Mouse (Mus musculus): ENCODE data around the gene Prl7a1.

Gene Prl7a1

DNA sequence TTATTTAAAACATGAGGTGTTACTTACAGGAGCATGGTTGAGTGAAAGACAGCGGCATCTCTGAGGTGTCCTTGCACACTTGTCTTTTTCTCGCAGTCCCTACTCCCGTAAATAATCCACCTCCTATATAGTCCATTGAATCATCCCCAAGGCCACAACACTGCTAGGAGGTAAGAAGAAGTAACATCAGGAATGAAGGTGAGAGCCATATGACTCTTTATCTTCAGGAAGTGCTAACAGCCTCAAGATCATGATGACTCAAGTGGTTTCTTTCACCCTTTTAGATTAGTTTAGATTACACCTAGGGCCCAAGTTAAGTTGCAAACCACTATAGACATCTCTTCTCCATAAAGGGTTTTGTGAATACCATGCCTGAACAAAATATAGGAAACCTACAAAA lies at the start of gene Prl7a1:
TSS of gene Prl7a1 (minus strand) at position 101 of the 400 bp plus-strand sequence.
- ATAC-seq (ENCODE audit: low TSS enrichment) = no peak

DNA sequence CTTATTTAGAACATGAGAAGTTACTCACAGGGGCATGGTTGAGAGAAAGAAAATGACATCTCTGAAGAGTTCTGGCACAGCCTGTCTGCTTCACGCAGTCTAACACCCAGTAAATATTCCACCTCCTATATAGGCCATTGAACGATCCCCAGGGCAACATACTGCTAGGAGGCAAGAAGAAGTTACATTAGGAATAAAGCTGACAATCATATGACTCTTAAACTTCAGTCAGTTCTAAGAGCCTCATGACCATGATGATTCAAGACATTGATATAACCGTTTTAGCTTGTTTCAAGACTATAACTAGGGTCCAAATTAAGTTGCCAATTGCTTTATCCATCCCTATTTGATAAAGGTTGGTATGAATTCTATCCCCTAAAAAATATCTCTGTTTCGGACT lies 25.6 kb upstream of the Prl7a1 start, which contains the start of gene Prl7a2:
TSS of gene Prl7a2 (minus strand) at position 101 of the 400 bp plus-strand sequence.
- no peak for ATAC-seq (ENCODE audit: low TSS enrichment)

DNA sequence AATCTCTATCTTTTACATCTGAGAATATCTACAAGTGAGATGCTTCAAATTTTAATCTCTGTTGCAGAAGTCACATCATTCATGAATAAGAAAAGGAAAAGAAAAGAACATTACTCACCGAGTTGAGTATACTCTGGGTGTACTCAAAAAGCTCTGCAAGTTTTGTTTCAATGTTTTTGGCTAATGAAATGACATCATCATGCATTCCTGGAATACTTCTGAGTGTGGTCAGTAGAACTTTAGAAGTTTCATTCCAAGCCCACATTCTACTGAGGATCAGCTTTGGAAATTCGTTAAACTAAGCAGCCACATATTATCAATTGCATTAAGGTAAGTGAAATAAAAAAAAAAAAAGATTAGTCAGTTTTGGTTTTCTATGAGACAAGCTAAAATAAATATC lies 18.5 kb upstream of the Prl7a1 start:
- no peak for ATAC-seq (ENCODE audit: low TSS enrichment)

DNA sequence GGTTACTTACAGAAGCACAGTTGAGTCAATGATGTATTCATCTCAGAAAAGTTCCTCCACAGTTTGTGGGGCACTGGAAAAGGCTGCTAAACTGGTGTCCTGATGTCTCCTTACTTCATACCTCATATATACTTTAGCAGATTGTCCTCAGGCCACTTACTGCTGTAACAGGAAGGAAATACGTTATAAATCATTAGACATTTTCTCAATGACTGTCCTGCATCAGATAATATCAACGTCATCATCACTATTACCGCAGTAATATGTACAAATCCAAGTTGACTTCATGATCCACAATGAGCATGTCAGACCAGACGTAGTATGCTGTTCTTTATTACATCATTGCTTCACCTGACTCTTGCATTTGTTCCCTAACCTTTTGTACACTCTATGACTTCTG lies 31.8 kb downstream of the Prl7a1 start, which contains the start of gene Prl7b1:
TSS of gene Prl7b1 (minus strand) at position 101 of the 400 bp plus-strand sequence.
- no peak for ATAC-seq (ENCODE audit: low TSS enrichment)

All from frontal cortex, adult (tissue).